Mouse (Mus musculus) mature B cell (primary cell): ENCODE data around the gene Ube2i.
"Not testable (repeated sequence)": the region's sequence is repeated elsewhere in the genome, so short reads cannot be mapped to it uniquely, and the experiment has no call there.

Experiments
- in situ Hi-C: fragments of 300-500 bp; cut with MboI; formaldehyde crosslinking; loops from 2 replicates; pipeline ENCODE4 v1.14.3; 2019

Ube2i gene

GRCm38 (mm10) chr17:25253760-25254159 lies 20.7 kb downstream of the Ube2i start:
- in situ Hi-C loops = no loop called here

GRCm38 (mm10) chr17:25252643-25253042 lies 21.8 kb downstream of the Ube2i start:
- in situ Hi-C loops = no loop called here

GRCm38 (mm10) chr17:25250181-25250835 lies 24.1 kb downstream of the Ube2i start:
- in situ Hi-C loops = no loop called here

GRCm38 (mm10) chr17:25248033-25248750 lies 26.2 kb downstream of the Ube2i start:
- in situ Hi-C loops = no loop called here

- in situ Hi-C loops = no loop called here
These were observed 30.2 kb downstream of the Ube2i start for GRCm38 (mm10) chr17:25244239-25244638.

- in situ Hi-C loops = no loop called here
These were observed 31.2 kb downstream of the Ube2i start for GRCm38 (mm10) chr17:25243131-25243780.

- in situ Hi-C loops = no loop called here
These were observed 34.5 kb downstream of the Ube2i start, which contains the start of the genes Gnptg and Tsr3 for GRCm38 (mm10) chr17:25239695-25240636. TSS of gene Gnptg (minus strand) at chr17:25240124. TSS of gene Tsr3 (plus strand) at chr17:25240170.

- in situ Hi-C loops = no loop called here
These were observed 38.8 kb downstream of the Ube2i start for GRCm38 (mm10) chr17:25235635-25236034.

- in situ Hi-C loops = not testable (repeated sequence)
These were observed 42.8 kb downstream of the Ube2i start for GRCm38 (mm10) chr17:25231621-25232020.

GRCm38 (mm10) chr17:25230700-25231099 lies 43.7 kb downstream of the Ube2i start:
- in situ Hi-C loops = no loop called here

- in situ Hi-C loops = not testable (repeated sequence)
These were observed 44.3 kb downstream of the Ube2i start for GRCm38 (mm10) chr17:25230014-25230655.

GRCm38 (mm10) chr17:25227991-25228390 lies 46.4 kb downstream of the Ube2i start:
- in situ Hi-C loops = no loop called here

- in situ Hi-C loops = no loop called here
These were observed 48.8 kb downstream of the Ube2i start for GRCm38 (mm10) chr17:25225659-25226058.

- in situ Hi-C loops = no loop called here
These were observed 49.7 kb downstream of the Ube2i start for GRCm38 (mm10) chr17:25224586-25225222.

GRCm38 (mm10) chr17:25222951-25223601 lies 51.3 kb downstream of the Ube2i start:
- in situ Hi-C loops = no loop called here

GRCm38 (mm10) chr17:25222504-25222940 lies 51.9 kb downstream of the Ube2i start:
- in situ Hi-C loops = not testable (repeated sequence)

GRCm38 (mm10) chr17:25221821-25222503 lies 52.5 kb downstream of the Ube2i start:
- in situ Hi-C loops = no loop called here

- in situ Hi-C loops = no loop called here
These were observed 53.7 kb downstream of the Ube2i start for GRCm38 (mm10) chr17:25220746-25221145.

GRCm38 (mm10) chr17:25219492-25220295 lies 54.7 kb downstream of the Ube2i start:
- in situ Hi-C loops = no loop called here
